Mouse (Mus musculus): ENCODE data around the gene Unc13a. TPM values are rescaled to one million over a fixed set of nuclear protein-coding genes. Genes with fewer than 3 reads are reported as not detected.

Unc13a gene
- total RNA-seq, 2 experiments from 2014 or later, result 204 to 221 TPM

- no peak for DNase-seq
- intact Hi-C loops (cut with DNase I), result no loop called here
Observed at GRCm38 (mm10) chr8:71593556-71594323, 77.8 kb downstream of the Unc13a start.

GRCm38 (mm10) chr8:71592374-71593170, 79.0 kb downstream of the Unc13a start:
- intact Hi-C loops (cut with DNase I), result no loop called here
- peak; percentile 68 for DNase-seq

- intact Hi-C loops (cut with DNase I), result no loop called here
Observed at GRCm38 (mm10) chr8:71591471-71592373, 79.8 kb downstream of the Unc13a start, which contains the start of gene Pgls. Pgls (plus strand) TSS chr8:71592176.

GRCm38 (mm10) chr8:71591017-71591416, 80.5 kb downstream of the Unc13a start:
- no peak for DNase-seq

More at GRCm38 (mm10) chr8:71591471-71592373, 79.8 kb downstream of the Unc13a start, which contains the start of gene Pgls:
- peak; percentile 97 for DNase-seq

GRCm38 (mm10) chr8:71588762-71589161, 82.8 kb downstream of the Unc13a start:
- intact Hi-C loops (cut with DNase I), result no loop called here
- DNase-seq, result no peak

More at GRCm38 (mm10) chr8:71591017-71591416, 80.5 kb downstream of the Unc13a start:
- intact Hi-C loops (cut with DNase I), result no loop called here

GRCm38 (mm10) chr8:71586891-71587290, 84.7 kb downstream of the Unc13a start:
- DNase-seq, result peak; percentile 66
- intact Hi-C loops (cut with DNase I), result no loop called here

GRCm38 (mm10) chr8:71580201-71580600, 91.4 kb downstream of the Unc13a start:
- intact Hi-C loops (cut with DNase I), result no loop called here
- peak; percentile 55 for DNase-seq

- intact Hi-C loops (cut with DNase I), result no loop called here
- DNase-seq, result no peak
Observed at GRCm38 (mm10) chr8:71579476-71579875, 92.1 kb downstream of the Unc13a start.

GRCm38 (mm10) chr8:71579009-71579408, 92.5 kb downstream of the Unc13a start:
- DNase-seq, result no peak
- intact Hi-C loops (cut with DNase I), result no loop called here

- intact Hi-C loops (cut with DNase I), result no loop called here
- no peak for DNase-seq
Observed at GRCm38 (mm10) chr8:71577856-71578387, 93.6 kb downstream of the Unc13a start.

- no peak for DNase-seq
- intact Hi-C loops (cut with DNase I), result no loop called here
Observed at GRCm38 (mm10) chr8:71575020-71575419, 96.5 kb downstream of the Unc13a start.

GRCm38 (mm10) chr8:71574426-71574825, 97.1 kb downstream of the Unc13a start:
- intact Hi-C loops (cut with DNase I), result no loop called here
- no peak for DNase-seq

Small RNA genes within 50 kb of the gene (microRNA-seq; reads per million reads assigned to microRNA genes)
- 20.5 reads per million, percentile 36 among the genes with 10 or more reads in this experiment for gene Mir6769b

Other genes starting within 250 kb of the Unc13a start
- gene Abhd8, start 208.1 kb downstream of the Unc13a start, total RNA-seq (2021), result 100 to 1,000 TPM; 113 to 121 TPM
- gene Mrpl34, start 206.8 kb downstream of the Unc13a start, total RNA-seq (2021), result 10 to 100 TPM; 71.3 to 73.7 TPM
- gene Dda1, start 202.6 kb downstream of the Unc13a start, total RNA-seq (2021), result 100 to 1,000 TPM; 135 to 139 TPM
- 10 to 100 TPM; 88.0 to 91.9 TPM for gene Ano8, start 185.8 kb downstream of the Unc13a start, total RNA-seq (2021)
- 10 to 100 TPM; 23.0 to 24.1 TPM for gene Gtpbp3, start 183.7 kb downstream of the Unc13a start, total RNA-seq (2021)
- 1 to 10 TPM; 6.2 to 7.3 TPM for gene Plvap, start 160.0 kb downstream of the Unc13a start, total RNA-seq (2021)
- gene Ccdc194, start 146.0 kb downstream of the Unc13a start, total RNA-seq (2021), result not detected
- 1 to 10 TPM; 3.0 to 3.5 TPM for gene Bst2, start 134.3 kb downstream of the Unc13a start, total RNA-seq (2021)
- 10 to 100 TPM; 37.4 to 40.7 TPM for gene Mvb12a, start 128.8 kb downstream of the Unc13a start, total RNA-seq (2021)
- gene Tmem221, start 112.9 kb downstream of the Unc13a start, total RNA-seq (2021), result not detected
- not detected for gene Nxnl1, start 105.2 kb downstream of the Unc13a start, total RNA-seq (2021)
- 10 to 100 TPM; 60.5 to 71.1 TPM for gene Slc27a1, start 102.9 kb downstream of the Unc13a start, total RNA-seq (2021)
- gene Pgls, start 79.6 kb downstream of the Unc13a start, total RNA-seq (2021), result 10 to 100 TPM; 85.7 to 97.3 TPM
- 1 to 10 TPM; 7.9 to 8.0 TPM for gene Fam129c, start 74.1 kb downstream of the Unc13a start, total RNA-seq (2021)
- gene Colgalt1, start 60.8 kb downstream of the Unc13a start, total RNA-seq (2021), result 10 to 100 TPM; 88.2 to 88.6 TPM
- gene Jak3, start 4.5 kb upstream of the Unc13a start, total RNA-seq (2021), result 1 to 10 TPM; 4.5 to 5.5 TPM
- 1 to 10 TPM in 1 of 2 experiments, under 1 TPM in 1; 0.70 to 1.6 TPM for gene Insl3, start 17.5 kb upstream of the Unc13a start, total RNA-seq (2021)
- gene B3gnt3, start 30.0 kb upstream of the Unc13a start, total RNA-seq (2021), result under 1 TPM; 0.22 to 0.36 TPM
- gene Fcho1, start 54.0 kb upstream of the Unc13a start, total RNA-seq (2021), result 100 to 1,000 TPM; 153 to 162 TPM
- gene Zfp709, start 210.3 kb upstream of the Unc13a start, total RNA-seq (2021), result 10 to 100 TPM; 13.3 to 13.6 TPM
- 10 to 100 TPM; 20.8 to 23.0 TPM for gene Zfp882, start 236.9 kb upstream of the Unc13a start, total RNA-seq (2021)
- 10 to 100 TPM; 24.3 to 25.1 TPM for gene Zfp617, start 236.9 kb upstream of the Unc13a start, total RNA-seq (2021)

All from left cerebral cortex, postnatal 4 days (tissue).